Mouse (Mus musculus) liver, adult 2 months (tissue): Measurements from ENCODE around the gene Pold3. TPM values are rescaled to one million over a fixed set of nuclear protein-coding genes. Genes with fewer than 3 reads are reported as not detected.
"Not testable (repeated sequence)": the region's sequence is repeated elsewhere in the genome, so short reads cannot be mapped to it uniquely, and the experiment has no call there.

Source experiments
- DNase-seq: peaks from one replicate; pipeline ENCODE4 v3.0.0-alpha.2; 2011; ENCODE audit warnings: low read depth, low spot score; ENCODE audit errors: extremely low read depth
- H3K27ac ChIP-seq: fragments of 200-500 bp; replicated peaks from 2 replicates; pipeline ENCODE4 v1.5.1; 2012; ENCODE audit warnings: low read depth, mild to moderate bottlenecking, control low read depth, inconsistent platforms, low read length; ENCODE audit not compliant: insufficient read depth
- H3K27me3 ChIP-seq: fragments of 200-500 bp; 2 replicates; pipeline ENCODE4 v1.6.1; 2012; ENCODE audit warnings: mild to moderate bottlenecking, moderate library complexity, low read length, inconsistent platforms; ENCODE audit not compliant: control insufficient read depth, insufficient read depth
- H3K36me3 ChIP-seq: fragments of 200-500 bp; 2 replicates; pipeline ENCODE4 v1.6.1; 2012; ENCODE audit warnings: low read length, inconsistent platforms; ENCODE audit not compliant: control insufficient read depth, insufficient read depth
- H3K4me1 ChIP-seq: fragments of 200-500 bp; 2 replicates; pipeline ENCODE4 v1.6.1; 2011; ENCODE audit warnings: low read length; ENCODE audit not compliant: control insufficient read depth, insufficient read depth
- H3K4me3 ChIP-seq: fragments of 200-500 bp; 2 replicates; pipeline ENCODE4 v1.5.1; 2011; ENCODE audit warnings: low read depth, mild to moderate bottlenecking, control low read depth, low read length, moderate library complexity; ENCODE audit not compliant: insufficient read depth
- H3K79me2 ChIP-seq: fragments of 200-500 bp; 2 replicates; pipeline ENCODE4 v1.6.1; 2012; ENCODE audit warnings: inconsistent platforms, mild to moderate bottlenecking, low read length, moderate library complexity; ENCODE audit not compliant: control insufficient read depth, insufficient read depth
- H3K9ac ChIP-seq: fragments of 200-500 bp; 2 replicates; pipeline ENCODE4 v1.6.1; 2012; ENCODE audit warnings: low read depth, mild to moderate bottlenecking, control low read depth, inconsistent platforms, low read length
- CTCF ChIP-seq: fragments of 200-500 bp; IDR thresholded peaks from 2 replicates; pipeline ENCODE4 v1.5.1; 2011; ENCODE audit warnings: low read depth, low read length, control low read depth
- POLR2A ChIP-seq: fragments of 200-500 bp; IDR thresholded peaks from 2 replicates; pipeline ENCODE4 v1.6.1; 2011; ENCODE audit warnings: low read length, control low read depth; ENCODE audit not compliant: insufficient read depth; ENCODE audit errors: extremely low read depth
- WGBS: fragments of 180-500 bp; shearing (Covaris S2); methylation state at CpG from one replicate; pipeline ENCODE4 v1.1.7; 2018; 5-methylcytosine and 5-hydroxymethylcytosine counted together
- polyA plus RNA-seq: library from polyadenylated mRNA; depleted of rRNA; stranded (reverse); fragments of >200 nt; gene quantifications from 2 replicates; pipeline ENCODE4 v1.2.3, GENCODE M21; 2012
- total RNA-seq: library from RNA; depleted of rRNA; stranded (reverse); fragments of >200 nt; gene quantifications from 2 replicates; pipeline ENCODE4 v1.2.3, GENCODE M21; 2014

Pold3 gene
- total and polyA plus RNA-seq, 2 experiments, result 3.8 to 8.9 TPM

GRCm38 (mm10) chr7:100082836-100083235 is 38.5 kb downstream of the Pold3 start:
- Histone ChIP-seq H3K9ac (no peak overlapping the region), H3K4me3 (no peak overlapping the region), H3K27ac (no peak overlapping the region), H3K27me3 (no peaks in the 10 kb centered on the region), H3K79me2 (no peaks in the 10 kb centered on the region), H3K4me1 (no peaks in the 10 kb centered on the region), H3K36me3 (peaks cover 25% of the 10 kb centered on the region)
- TF ChIP-seq CTCF (no peak), POLR2A (no peak)
- DNase-seq, result no peak
- WGBS, result 93% methylated on average over 6 of the region's 6 CpGs

GRCm38 (mm10) chr7:100080087-100080781 is 41.1 kb downstream of the Pold3 start:
- H3K27me3 ChIP-seq, result no peaks in the 10 kb centered on the region
- no peak overlapping the region for H3K9ac ChIP-seq
- 79% methylated on average over 12 of the region's 12 CpGs for WGBS
- peaks cover 9% of the 10 kb centered on the region for H3K36me3 ChIP-seq
- no peak for DNase-seq
- H3K27ac ChIP-seq, result no peak overlapping the region
- H3K79me2 ChIP-seq, result no peaks in the 10 kb centered on the region
- no peak overlapping the region for H3K4me3 ChIP-seq
- peaks cover 5% of the 10 kb centered on the region; the same call in 1 of the 2 replicates for H3K4me1 ChIP-seq
- TF ChIP-seq POLR2A, result no peak
- no peak for TF ChIP-seq CTCF

- TF ChIP-seq CTCF, result no peak
- TF ChIP-seq POLR2A, result no peak
- peak; percentile 79 for DNase-seq
- no peaks in the 10 kb centered on the region for H3K79me2 ChIP-seq
- no peak overlapping the region for H3K9ac ChIP-seq
- H3K4me1 ChIP-seq, result peaks cover 5% of the 10 kb centered on the region; the same call in 1 of the 2 replicates
- no peak overlapping the region for H3K4me3 ChIP-seq
- no peaks in the 10 kb centered on the region for H3K27me3 ChIP-seq
- H3K27ac ChIP-seq, result no peak overlapping the region
- WGBS, result 28% methylated on average over 4 of the region's 4 CpGs
- no peaks in the 10 kb centered on the region for H3K36me3 ChIP-seq
Measured at GRCm38 (mm10) chr7:100077071-100077470, 44.3 kb downstream of the Pold3 start.

- H3K36me3 ChIP-seq, result no peaks in the 10 kb centered on the region
- H3K9ac ChIP-seq, result no peak overlapping the region
- no peaks in the 10 kb centered on the region for H3K27me3 ChIP-seq
- whole genome bisulfite sequencing, result 89% methylated on average over 5 of the region's 5 CpGs
- no peaks in the 10 kb centered on the region for H3K79me2 ChIP-seq
- no peak for DNase-seq
- H3K4me1 ChIP-seq, result peaks cover 5% of the 10 kb centered on the region; the same call in 1 of the 2 replicates
- no peak for TF ChIP-seq POLR2A
- no peak for TF ChIP-seq CTCF
- no peak overlapping the region for H3K27ac ChIP-seq
- H3K4me3 ChIP-seq, result no peak overlapping the region
Measured at GRCm38 (mm10) chr7:100076296-100076695, 45.1 kb downstream of the Pold3 start.

- Histone ChIP-seq H3K79me2 (no peaks in the 10 kb centered on the region), H3K4me3 (no peak overlapping the region), H3K9ac (no peak overlapping the region), H3K27ac (no peak overlapping the region), H3K4me1 (peaks cover 5% of the 10 kb centered on the region; the same call in 1 of the 2 replicates), H3K27me3 (no peaks in the 10 kb centered on the region), H3K36me3 (no peaks in the 10 kb centered on the region)
- TF ChIP-seq POLR2A (no peak), CTCF (no peak)
- 60% methylated on average over 2 of the region's 2 CpGs for WGBS
- no peak for DNase-seq
Measured at GRCm38 (mm10) chr7:100073959-100074358, 47.4 kb downstream of the Pold3 start.

GRCm38 (mm10) chr7:100052991-100053390 is 68.4 kb downstream of the Pold3 start:
- WGBS, result 86% methylated on average over 2 of the region's 2 CpGs
- H3K79me2 ChIP-seq, H3K36me3 ChIP-seq, H3K27me3 ChIP-seq, H3K4me3 ChIP-seq, DNase-seq, H3K27ac ChIP-seq, H3K4me1 ChIP-seq, H3K9ac ChIP-seq: not testable (repeated sequence)
